Mouse (Mus musculus) cortical plate, adult 2 months (tissue): ENCODE data around the gene Prpf6.

Experiments used
- CTCF ChIP-seq: fragments of 200-500 bp; IDR thresholded peaks from 2 replicates; pipeline ENCODE4 v1.5.1; 2011; ENCODE audit warnings: mild to moderate bottlenecking, control low read depth, low read length; ENCODE audit not compliant: insufficient read depth; ENCODE audit errors: extremely low read depth
- POLR2A ChIP-seq: fragments of 200-500 bp; IDR thresholded peaks from 2 replicates; pipeline ENCODE4 v1.6.1; 2011; ENCODE audit warnings: mild to moderate bottlenecking, low read length, control low read depth; ENCODE audit not compliant: insufficient read depth; ENCODE audit errors: extremely low read depth

DNA sequence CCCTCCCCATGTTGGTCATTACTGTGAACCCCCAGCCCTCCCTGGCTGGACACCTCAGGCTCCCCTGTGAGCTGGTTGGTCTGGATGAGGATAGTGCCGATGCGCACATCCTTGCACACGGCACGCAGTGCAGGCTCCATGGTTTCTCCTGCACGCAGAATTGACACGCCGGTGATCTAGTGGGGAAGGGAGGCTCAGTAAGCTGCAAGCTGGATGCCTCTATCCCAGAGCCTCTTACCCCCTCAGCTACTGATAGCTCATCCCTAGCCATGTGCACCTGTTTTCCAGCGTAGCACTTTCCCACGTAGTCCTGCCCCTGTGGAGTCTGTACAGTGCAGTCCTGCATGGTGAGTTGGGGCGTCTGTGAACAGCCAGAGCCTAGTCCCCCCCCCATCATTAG, 21.8 kb upstream of the Prpf6 start:
- TF ChIP-seq POLR2A = no peak
- TF ChIP-seq CTCF = no peak
